Mouse (Mus musculus) heart, embryonic 16.5 days (tissue): ENCODE measurements around the gene St7l. TPM values are rescaled to one million over a fixed set of nuclear protein-coding genes. Genes with fewer than 3 reads are reported as not detected.

Experiments used
- ATAC-seq: fragments of 200-750 bp; cut with Nextera tagmentation; replicated peaks from 2 replicates; pipeline ENCODE4 v1.8.0; 2017; ENCODE audit warnings: moderate number of reproducible peaks; ENCODE audit not compliant: insufficient read depth, low FRiP score; ENCODE audit errors: extremely low read depth
- H3K27ac ChIP-seq: fragments of 300-500 bp; sonication (generic); 2 replicates; pipeline ENCODE4 v1.5.1; 2014; ENCODE audit warnings: mild to moderate bottlenecking, low read length, control low read depth, moderate library complexity
- H3K27me3 ChIP-seq: fragments of 300-500 bp; sonication (generic); 2 replicates; pipeline ENCODE4 v1.6.1; 2014; ENCODE audit warnings: low read length, mixed read lengths; ENCODE audit not compliant: control insufficient read depth, insufficient read depth
- H3K36me3 ChIP-seq: fragments of 300-500 bp; sonication (generic); 2 replicates; pipeline ENCODE4 v1.6.1; 2014; ENCODE audit not compliant: control insufficient read depth, insufficient read depth
- H3K4me1 ChIP-seq: fragments of 300-500 bp; sonication (generic); 2 replicates; pipeline ENCODE4 v1.6.1; 2014; ENCODE audit warnings: low read length, mixed read lengths; ENCODE audit not compliant: control insufficient read depth, insufficient read depth
- H3K4me2 ChIP-seq: fragments of 300-500 bp; sonication (generic); 2 replicates; pipeline ENCODE4 v1.6.1; 2014; ENCODE audit warnings: low read depth, mild to moderate bottlenecking, control low read depth, low read length
- H3K4me3 ChIP-seq: fragments of 300-500 bp; sonication (generic); 2 replicates; pipeline ENCODE4 v1.5.1; 2014; ENCODE audit warnings: mild to moderate bottlenecking, control low read depth, low read length
- H3K9ac ChIP-seq: fragments of 300-500 bp; sonication (generic); 2 replicates; pipeline ENCODE4 v1.6.1; 2014; ENCODE audit warnings: low read length, control low read depth
- H3K9me3 ChIP-seq: fragments of 300-500 bp; sonication (generic); replicated peaks from 2 replicates; pipeline ENCODE4 v1.6.1; 2016; ENCODE audit warnings: low read length; ENCODE audit not compliant: control insufficient read depth
- WGBS: fragments of 180-500 bp; shearing (Covaris S2); extraction: QIAGEN DNeasy Blood & Tissue Kit; methylation state at CpG from one replicate; pipeline ENCODE4 v1.1.7; 2014; 5-methylcytosine and 5-hydroxymethylcytosine counted together
- polyA plus RNA-seq: library from polyadenylated mRNA; unstranded; fragments of >200 nt; fragmentation: Nextera tagmentation; extraction: Ambion mirVana; gene quantifications from 2 replicates; pipeline ENCODE4 v1.2.1, GENCODE M21; 2015

The St7l gene
- polyA plus RNA-seq, 1 experiment from 2014 or later = 29.1 TPM

DNA sequence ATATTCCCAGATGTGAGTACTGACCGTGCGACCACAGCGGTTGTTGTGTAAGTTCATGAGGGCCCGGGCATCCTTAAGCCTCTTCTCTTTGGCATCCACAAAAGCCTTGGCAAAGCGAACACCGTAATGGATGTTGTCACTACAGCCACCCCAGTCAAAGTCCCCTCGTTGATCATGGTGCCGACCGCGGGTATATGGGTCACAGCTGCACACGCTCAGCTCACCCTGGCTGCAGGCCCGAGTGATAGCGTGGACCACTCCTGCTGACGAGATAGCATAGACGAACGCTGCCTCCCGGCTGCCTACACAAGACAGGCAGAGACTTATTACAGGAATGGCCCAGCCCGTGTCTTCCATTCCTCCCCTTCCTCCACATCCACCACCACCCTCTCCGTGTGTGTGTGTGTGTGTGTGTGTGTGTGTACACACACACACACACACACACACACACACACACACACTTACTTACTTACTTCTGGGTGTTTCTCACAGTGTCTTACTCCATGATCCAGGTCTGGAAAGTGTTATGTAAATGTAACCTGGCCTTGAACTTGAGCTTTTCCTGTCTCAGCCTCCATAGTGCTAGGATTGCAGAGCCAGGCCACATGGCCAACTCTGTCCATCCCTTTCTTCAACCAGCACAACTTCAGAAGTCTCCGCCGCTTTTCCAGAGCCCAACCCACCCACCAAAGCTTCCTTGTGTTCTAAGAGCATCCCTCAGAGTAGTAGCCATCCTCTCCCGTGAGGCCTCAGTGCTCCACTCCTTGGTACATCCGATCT is 89.3 kb downstream of the St7l start:
- 60% methylated on average over 23 of the region's 23 CpGs for WGBS
- H3K4me2 ChIP-seq = no peak overlapping the region
- peaks cover 5% of the 10 kb centered on the region; the same call in 1 of the 2 replicates for H3K4me1 ChIP-seq
- H3K36me3 ChIP-seq = peaks cover 15% of the 10 kb centered on the region
- H3K9me3 ChIP-seq = no peaks in the 10 kb centered on the region
- no peak overlapping the region for H3K27ac ChIP-seq
- ATAC-seq = 0 out of 2 replicates have a peak, but pooled peaks have one; percentile 41
- H3K9ac ChIP-seq = no peak overlapping the region
- 0 out of 2 replicates have a peak, but pooled peaks cover 2% of the 10 kb centered on the region for H3K27me3 ChIP-seq
- no peak overlapping the region for H3K4me3 ChIP-seq

DNA sequence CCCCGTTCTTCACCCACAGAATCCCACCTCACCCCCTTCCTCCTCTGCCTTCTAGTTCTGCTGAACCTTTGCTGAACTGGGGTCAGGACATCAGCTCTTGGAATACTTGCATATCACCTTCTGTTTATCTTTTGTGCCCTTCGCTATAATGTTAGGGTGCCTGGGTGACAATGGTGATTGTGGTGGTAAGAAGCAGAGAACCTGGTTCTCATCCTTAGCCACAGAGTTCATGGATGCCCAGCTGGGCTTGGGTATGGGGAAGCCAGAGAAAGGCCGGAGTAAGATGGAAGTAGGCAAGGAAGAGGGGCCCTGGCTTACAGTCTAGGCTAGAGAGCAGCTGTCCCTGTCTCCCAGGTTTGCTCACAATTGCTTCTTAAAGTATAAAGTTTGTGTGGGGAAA is 90.3 kb downstream of the St7l start:
- WGBS = 93% methylated on average over 3 of the region's 3 CpGs
- ATAC-seq = no peak

GRCm38 (mm10) chr3:104954551-104954950 is 90.7 kb downstream of the St7l start:
- Histone ChIP-seq H3K27me3 (peaks cover 14% of the 10 kb centered on the region), H3K4me2 (no peak overlapping the region), H3K36me3 (peaks cover 15% of the 10 kb centered on the region), H3K27ac (no peak overlapping the region), H3K9ac (no peak overlapping the region), H3K4me1 (peaks cover 5% of the 10 kb centered on the region; the same call in 1 of the 2 replicates), H3K4me3 (no peak overlapping the region), H3K9me3 (no peaks in the 10 kb centered on the region)
- WGBS = 95% methylated on average over 15 of the region's 15 CpGs
- no peak for ATAC-seq

More for the DNA sequence above, 90.3 kb downstream of the St7l start:
- Histone ChIP-seq H3K9ac (no peak overlapping the region), H3K27me3 (peaks cover 12% of the 10 kb centered on the region; the same call in 1 of the 2 replicates), H3K36me3 (peaks cover 15% of the 10 kb centered on the region), H3K27ac (no peak overlapping the region), H3K4me1 (peaks cover 5% of the 10 kb centered on the region; the same call in 1 of the 2 replicates), H3K9me3 (no peaks in the 10 kb centered on the region), H3K4me2 (no peak overlapping the region), H3K4me3 (no peak overlapping the region)

DNA sequence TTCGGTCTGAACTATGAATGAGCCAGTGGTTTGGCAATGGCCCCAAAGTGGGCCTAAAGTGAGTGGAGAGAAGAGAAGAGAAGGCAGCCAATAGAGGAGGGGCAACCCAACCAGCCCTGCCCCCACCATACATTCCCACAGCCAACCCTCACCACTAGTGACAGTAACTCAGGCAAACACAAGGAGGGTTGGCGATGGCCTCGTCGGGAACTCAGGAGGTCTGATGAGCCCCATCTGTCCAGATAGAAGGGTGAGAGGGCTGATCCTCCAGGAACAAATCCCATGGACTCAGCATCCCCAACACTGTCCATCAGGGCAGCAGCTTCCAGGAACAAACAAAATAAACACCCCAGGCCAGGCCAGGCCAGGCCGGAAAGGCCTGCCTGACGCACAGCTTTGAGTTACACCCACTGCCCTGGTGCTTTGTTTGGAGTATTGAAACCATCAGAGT is 92.4 kb downstream of the St7l start:
- no peak overlapping the region for H3K27ac ChIP-seq
- no peaks in the 10 kb centered on the region for H3K9me3 ChIP-seq
- H3K4me2 ChIP-seq = no peak overlapping the region
- WGBS = 62% methylated on average over 6 of the region's 6 CpGs
- ATAC-seq = no peak
- H3K4me3 ChIP-seq = no peak overlapping the region
- H3K36me3 ChIP-seq = peaks cover 12% of the 10 kb centered on the region; the same call in 1 of the 2 replicates
- H3K27me3 ChIP-seq = peaks cover 30% of the 10 kb centered on the region
- H3K4me1 ChIP-seq = peaks cover 7% of the 10 kb centered on the region; the same call in 1 of the 2 replicates
- H3K9ac ChIP-seq = no peak overlapping the region

GRCm38 (mm10) chr3:104960026-104961000 is 96.5 kb downstream of the St7l start:
- H3K36me3 ChIP-seq = no peaks in the 10 kb centered on the region
- no peak for ATAC-seq
- H3K4me3 ChIP-seq = no peak overlapping the region; the same call in 1 of the 2 replicates
- peaks cover 15% of the 10 kb centered on the region for H3K4me1 ChIP-seq
- no peak overlapping the region for H3K27ac ChIP-seq
- 13% methylated on average over 19 of the region's 19 CpGs for WGBS
- no peak overlapping the region for H3K9ac ChIP-seq
- H3K4me2 ChIP-seq = no peak overlapping the region
- no peaks in the 10 kb centered on the region for H3K9me3 ChIP-seq
- H3K27me3 ChIP-seq = peaks cover 47% of the 10 kb centered on the region

DNA sequence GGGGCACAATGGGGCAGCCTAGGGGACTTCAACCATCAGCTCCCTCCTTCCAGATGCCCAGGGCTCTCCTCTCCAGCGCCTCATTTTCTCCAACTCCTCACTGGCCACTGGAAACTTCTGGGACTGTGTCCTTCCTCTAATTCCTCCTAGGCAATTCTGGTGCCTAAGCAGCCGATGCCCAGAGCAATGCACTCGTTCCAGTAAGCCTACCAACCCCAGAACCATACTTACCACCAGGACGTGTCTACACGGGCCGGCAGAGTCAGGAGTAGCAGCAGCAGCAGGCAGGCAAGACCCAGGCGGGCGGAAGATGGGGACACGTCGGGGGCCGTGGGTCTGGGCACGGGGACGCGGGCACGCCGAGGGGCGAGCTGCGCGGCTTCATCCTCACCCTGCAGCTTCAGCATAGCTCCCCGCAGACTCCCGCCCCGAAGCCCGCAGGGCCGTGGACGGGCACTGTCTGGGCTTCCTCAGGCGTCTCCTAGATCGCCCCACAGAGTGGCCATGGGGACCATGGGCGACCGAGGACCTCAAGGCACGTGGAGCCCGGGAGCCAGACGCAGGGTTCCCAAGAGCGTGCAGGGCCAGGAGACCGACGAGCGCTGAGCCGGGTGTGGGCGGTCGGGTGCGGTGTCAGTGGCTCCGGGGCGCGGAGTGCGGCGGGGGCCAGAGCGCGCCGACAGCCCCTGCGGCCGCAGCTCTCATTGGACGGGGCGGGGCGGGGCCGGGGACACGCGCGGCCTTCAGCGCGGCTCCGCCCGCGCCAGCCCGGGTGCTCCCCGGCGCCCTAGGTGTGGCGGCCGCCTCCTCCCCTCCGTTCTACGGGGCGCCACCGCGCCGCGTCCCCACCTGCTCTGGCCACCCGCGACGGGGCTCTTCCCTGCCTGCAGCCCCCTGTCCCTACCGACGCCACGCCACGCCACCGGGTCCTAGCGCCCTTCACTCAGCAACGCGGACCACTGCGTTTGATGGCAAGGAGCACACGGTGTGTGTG is 97.6 kb downstream of the St7l start, which contains the start of gene Wnt2b:
Wnt2b (minus strand) TSS at position 856 of the 994 bp plus-strand sequence.
- Histone ChIP-seq H3K27ac (no peak within 1 kb of the TSS), H3K4me3 (peak within 1 kb of the TSS; percentile 62), H3K36me3 (no peaks in the 10 kb centered on the region), H3K9me3 (no peaks in the 10 kb centered on the region), H3K4me1 (peaks cover 15% of the 10 kb centered on the region), H3K4me2 (peak within 1 kb of the TSS; percentile 94), H3K9ac (peak within 1 kb of the TSS; percentile 67), H3K27me3 (peaks cover 47% of the 10 kb centered on the region)
- WGBS = 2% methylated on average over 87 of the region's 87 CpGs
- ATAC-seq = peak; percentile 53

DNA sequence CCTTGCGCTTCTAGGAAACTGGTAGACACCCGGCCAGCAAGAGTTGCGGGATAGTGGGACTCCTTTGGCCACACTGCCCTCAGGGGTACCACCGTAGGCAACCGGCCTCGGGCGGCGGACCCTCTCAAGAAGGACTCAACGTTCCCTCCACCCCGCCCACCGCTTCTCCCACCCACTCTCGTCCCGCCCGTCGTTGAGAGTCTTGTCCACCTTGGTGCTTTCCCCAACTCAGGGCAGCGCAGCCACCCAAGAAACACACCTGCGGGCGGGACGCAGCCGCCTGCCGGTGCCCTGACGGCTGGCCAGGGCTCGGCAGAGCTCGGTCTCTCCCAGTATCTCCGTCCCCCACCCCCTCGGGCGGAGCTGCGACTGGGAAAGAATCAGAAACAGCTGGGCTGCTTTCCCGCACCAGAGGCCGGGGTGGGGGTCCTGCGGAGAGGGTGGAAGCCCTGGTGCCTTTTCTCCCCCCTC is 98.4 kb downstream of the St7l start:
- peak overlapping the region; percentile 94 for H3K4me2 ChIP-seq
- no peak overlapping the region for H3K27ac ChIP-seq
- ATAC-seq = no peak
- H3K36me3 ChIP-seq = no peaks in the 10 kb centered on the region
- no peaks in the 10 kb centered on the region for H3K9me3 ChIP-seq
- H3K9ac ChIP-seq = peak overlapping the region; percentile 67
- H3K4me3 ChIP-seq = peak overlapping the region; percentile 62
- peaks cover 15% of the 10 kb centered on the region for H3K4me1 ChIP-seq
- peaks cover 47% of the 10 kb centered on the region for H3K27me3 ChIP-seq
- under 1% methylated on average over 31 of the region's 31 CpGs for WGBS

GRCm38 (mm10) chr3:104962866-104963265 is 99.1 kb downstream of the St7l start:
- no peak for ATAC-seq
- no peak overlapping the region for H3K4me2 ChIP-seq
- H3K27ac ChIP-seq = no peak overlapping the region
- peaks cover 15% of the 10 kb centered on the region for H3K4me1 ChIP-seq
- H3K9ac ChIP-seq = no peak overlapping the region
- no peaks in the 10 kb centered on the region for H3K9me3 ChIP-seq
- H3K36me3 ChIP-seq = no peaks in the 10 kb centered on the region
- H3K27me3 ChIP-seq = peaks cover 47% of the 10 kb centered on the region
- no peak overlapping the region for H3K4me3 ChIP-seq
- 9% methylated on average over 5 of the region's 5 CpGs for WGBS
